Mouse (Mus musculus) embryonic facial prominence, embryonic 13.5 days (tissue): ENCODE measurements around the gene Meis2. TPM values are rescaled to one million over a fixed set of nuclear protein-coding genes. Genes with fewer than 3 reads are reported as not detected.
A peak's percentile ranks its signal among the peaks of the same experiment; 100 is the strongest.

ENCODE experiments used
- ATAC-seq: fragments of 200-750 bp; cut with Nextera tagmentation; 2 replicates; pipeline ENCODE4 v1.8.0; 2017; ENCODE audit warnings: low read depth; ENCODE audit not compliant: insufficient number of reproducible peaks, insufficient read depth, low FRiP score, low TSS enrichment
- H3K27ac ChIP-seq: fragments of 300-500 bp; sonication (generic); 2 replicates; pipeline ENCODE4 v1.5.1; 2015; ENCODE audit warnings: moderate library complexity, mild to moderate bottlenecking, inconsistent platforms
- H3K27me3 ChIP-seq: fragments of 300-500 bp; sonication (generic); 2 replicates; pipeline ENCODE4 v1.6.1; 2015; ENCODE audit warnings: mild to moderate bottlenecking, inconsistent platforms
- H3K36me3 ChIP-seq: fragments of 300-500 bp; sonication (generic); 2 replicates; pipeline ENCODE4 v1.6.1; 2015; ENCODE audit warnings: mild to moderate bottlenecking, inconsistent platforms
- H3K4me1 ChIP-seq: fragments of 300-500 bp; sonication (generic); 2 replicates; pipeline ENCODE4 v1.6.1; 2015; ENCODE audit warnings: inconsistent platforms
- H3K4me2 ChIP-seq: fragments of 300-500 bp; sonication (generic); 2 replicates; pipeline ENCODE4 v1.6.1; 2015; ENCODE audit warnings: moderate library complexity, mild to moderate bottlenecking, inconsistent platforms
- H3K4me3 ChIP-seq: fragments of 300-500 bp; sonication (generic); 2 replicates; pipeline ENCODE4 v1.5.1; 2015; ENCODE audit warnings: mild to moderate bottlenecking, inconsistent platforms
- H3K9ac ChIP-seq: fragments of 300-500 bp; sonication (generic); 2 replicates; pipeline ENCODE4 v1.6.1; 2015; ENCODE audit warnings: mild to moderate bottlenecking, inconsistent platforms
- H3K9me3 ChIP-seq: fragments of 300-500 bp; sonication (generic); 2 replicates; pipeline ENCODE4 v1.6.1; 2016; ENCODE audit warnings: inconsistent platforms
- WGBS: fragments of 180-500 bp; shearing (Covaris S2); methylation state at CpG from one replicate; pipeline ENCODE4 v1.1.7; 2015; ENCODE audit warnings: mixed read lengths; 5-methylcytosine and 5-hydroxymethylcytosine counted together
- polyA plus RNA-seq: library from polyadenylated mRNA; unstranded; fragments of >200 nt; fragmentation: Nextera tagmentation; extraction: Ambion mirVana; gene quantifications from 2 replicates; pipeline ENCODE4 v1.2.1, GENCODE M21; 2015

Gene Meis2
- polyA plus RNA-seq, result 43.1 and 45.6 TPM in 2 replicates

- Histone ChIP-seq H3K9me3 (no peaks in the 10 kb centered on the region), H3K4me2 (peak within 1 kb of the TSS; percentile 72), H3K4me3 (peak within 1 kb of the TSS; percentile 62), H3K36me3 (no peaks in the 10 kb centered on the region), H3K27ac (peak within 1 kb of the TSS; percentile 94), H3K4me1 (peaks cover 25% of the 10 kb centered on the region), H3K27me3 (peaks cover 32% of the 10 kb centered on the region), H3K9ac (peak within 1 kb of the TSS; percentile 87)
- ATAC-seq, result peak; percentile 59
- under 1% methylated on average over 26 of the region's 37 CpGs for WGBS
These were observed at the start of gene Meis2 for GRCm38 (mm10) chr2:116065570-116066005. TSS of gene Meis2 (minus strand) at chr2:116065839.

DNA sequence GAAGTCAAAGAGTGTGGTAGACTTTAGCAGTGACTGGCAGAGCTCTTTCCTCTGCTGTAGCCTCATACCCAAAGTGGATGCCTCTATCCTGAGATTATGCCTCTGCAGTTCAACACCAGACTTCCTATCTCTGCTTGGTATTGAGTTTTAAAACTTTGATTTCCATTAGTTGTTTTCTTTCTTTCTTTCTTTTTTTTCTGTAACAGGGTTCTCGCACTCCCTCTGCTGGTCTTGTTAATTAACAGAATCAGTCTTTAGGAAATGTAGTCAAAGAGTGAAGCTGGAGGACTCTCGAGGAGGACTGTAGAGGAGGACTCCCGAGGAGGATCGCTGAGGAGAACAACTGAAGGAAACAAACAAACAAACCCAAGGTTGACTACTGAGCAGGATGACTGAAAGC, 40.6 kb upstream of the Meis2 start:
- H3K27ac ChIP-seq, result no peak overlapping the region
- no peak overlapping the region for H3K4me3 ChIP-seq
- no peaks in the 10 kb centered on the region for H3K36me3 ChIP-seq
- no peaks in the 10 kb centered on the region for H3K9me3 ChIP-seq
- 63% methylated on average over 4 of the region's 4 CpGs for WGBS
- no peaks in the 10 kb centered on the region for H3K4me1 ChIP-seq
- no peak for ATAC-seq
- H3K9ac ChIP-seq, result no peak overlapping the region
- H3K4me2 ChIP-seq, result no peak overlapping the region
- no peaks in the 10 kb centered on the region for H3K27me3 ChIP-seq

DNA sequence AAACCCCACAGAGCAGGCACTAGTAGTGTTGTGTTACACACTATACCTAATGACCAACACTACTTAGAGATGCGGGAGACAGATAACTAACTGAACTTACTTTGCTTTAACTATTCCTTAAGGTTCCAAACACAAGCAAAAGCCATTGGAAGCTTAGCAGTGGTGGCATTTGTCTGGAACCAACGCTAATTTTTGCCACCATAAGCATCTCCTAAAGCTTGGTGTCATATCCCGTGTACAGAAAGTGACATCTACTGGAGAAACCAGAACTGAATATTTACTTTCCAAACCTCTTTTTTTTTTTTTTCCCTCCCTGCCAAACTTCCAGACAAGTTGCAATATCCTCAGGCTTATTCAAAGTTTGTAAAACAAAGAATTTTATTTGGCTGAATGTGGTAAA, 39.5 kb upstream of the Meis2 start:
- ATAC-seq, result no peak
- no peaks in the 10 kb centered on the region for H3K27me3 ChIP-seq

GRCm38 (mm10) chr2:116103411-116103996, 37.9 kb upstream of the Meis2 start:
- Histone ChIP-seq H3K9ac (no peak overlapping the region), H3K27ac (peak overlapping the region; percentile 13; the same call in 1 of the 2 replicates), H3K27me3 (no peaks in the 10 kb centered on the region), H3K4me1 (no peaks in the 10 kb centered on the region), H3K4me3 (no peak overlapping the region), H3K9me3 (no peaks in the 10 kb centered on the region), H3K36me3 (no peaks in the 10 kb centered on the region), H3K4me2 (no peak overlapping the region)
- 39% methylated on average over 5 of the region's 5 CpGs for WGBS
- no peak for ATAC-seq

More for the DNA sequence above, 39.5 kb upstream of the Meis2 start:
- no peaks in the 10 kb centered on the region for H3K4me1 ChIP-seq
- no peak overlapping the region for H3K27ac ChIP-seq
- no peak overlapping the region for H3K9ac ChIP-seq
- H3K36me3 ChIP-seq, result no peaks in the 10 kb centered on the region
- 53% methylated on average over 3 of the region's 3 CpGs for WGBS
- no peak overlapping the region for H3K4me3 ChIP-seq
- no peak overlapping the region for H3K4me2 ChIP-seq
- H3K9me3 ChIP-seq, result no peaks in the 10 kb centered on the region

GRCm38 (mm10) chr2:116101221-116101620, 35.6 kb upstream of the Meis2 start:
- H3K36me3 ChIP-seq, result no peaks in the 10 kb centered on the region
- H3K27ac ChIP-seq, result no peak overlapping the region
- H3K4me1 ChIP-seq, result no peaks in the 10 kb centered on the region
- no peak for ATAC-seq
- H3K4me2 ChIP-seq, result no peak overlapping the region
- H3K9ac ChIP-seq, result no peak overlapping the region
- no peak overlapping the region for H3K4me3 ChIP-seq
- H3K9me3 ChIP-seq, result no peaks in the 10 kb centered on the region
- H3K27me3 ChIP-seq, result no peaks in the 10 kb centered on the region

- no peaks in the 10 kb centered on the region for H3K4me1 ChIP-seq
- no peaks in the 10 kb centered on the region for H3K36me3 ChIP-seq
- H3K4me3 ChIP-seq, result no peak overlapping the region
- H3K9ac ChIP-seq, result no peak overlapping the region
- 53% methylated on average over 2 of the region's 2 CpGs for WGBS
- H3K27ac ChIP-seq, result no peak overlapping the region
- peaks cover 17% of the 10 kb centered on the region for H3K27me3 ChIP-seq
- H3K4me2 ChIP-seq, result no peak overlapping the region
- ATAC-seq, result no peak
- H3K9me3 ChIP-seq, result 0 out of 2 replicates have a peak, but pooled peaks cover 10% of the 10 kb centered on the region
These were observed 15.3 kb upstream of the Meis2 start for GRCm38 (mm10) chr2:116080961-116081360.

DNA sequence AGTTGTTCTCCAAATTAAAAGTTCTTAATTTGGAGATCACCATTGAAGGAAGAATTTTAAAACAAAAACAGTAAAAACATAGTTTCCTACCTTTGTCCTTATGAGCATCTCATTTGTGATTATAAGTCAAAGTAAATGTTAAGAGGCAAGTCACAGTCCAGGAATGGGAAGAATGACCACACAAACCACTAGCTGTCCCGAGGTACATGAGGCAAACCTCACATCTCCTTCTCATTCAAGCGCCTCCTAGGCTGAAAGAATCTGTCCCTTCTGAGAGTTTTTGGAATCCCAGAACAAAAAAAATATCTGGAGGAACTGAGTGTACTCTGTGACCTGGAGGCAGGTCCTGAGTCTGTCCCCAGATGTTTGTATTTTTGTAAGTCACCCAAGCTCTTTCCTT, 13.2 kb upstream of the Meis2 start:
- H3K27me3 ChIP-seq, result peaks cover 37% of the 10 kb centered on the region
- H3K36me3 ChIP-seq, result no peaks in the 10 kb centered on the region
- H3K4me2 ChIP-seq, result no peak overlapping the region
- WGBS, result 81% methylated on average over 2 of the region's 2 CpGs
- peaks cover 6% of the 10 kb centered on the region; the same call in 1 of the 2 replicates for H3K4me1 ChIP-seq
- no peak overlapping the region for H3K4me3 ChIP-seq
- H3K27ac ChIP-seq, result no peak overlapping the region
- H3K9me3 ChIP-seq, result 0 out of 2 replicates have a peak, but pooled peaks cover 10% of the 10 kb centered on the region
- no peak for ATAC-seq
- no peak overlapping the region for H3K9ac ChIP-seq

GRCm38 (mm10) chr2:116077716-116078115, 12.1 kb upstream of the Meis2 start:
- WGBS, result 62% methylated on average over 3 of the region's 3 CpGs
- no peak overlapping the region for H3K4me2 ChIP-seq
- 0 out of 2 replicates have a peak, but pooled peaks cover 6% of the 10 kb centered on the region for H3K9me3 ChIP-seq
- no peak overlapping the region for H3K27ac ChIP-seq
- no peak for ATAC-seq
- H3K27me3 ChIP-seq, result peaks cover 47% of the 10 kb centered on the region
- H3K4me1 ChIP-seq, result peaks cover 6% of the 10 kb centered on the region; the same call in 1 of the 2 replicates
- H3K4me3 ChIP-seq, result no peak overlapping the region
- H3K36me3 ChIP-seq, result no peaks in the 10 kb centered on the region
- H3K9ac ChIP-seq, result no peak overlapping the region

- ATAC-seq, result no peak
- peaks cover 55% of the 10 kb centered on the region for H3K27me3 ChIP-seq
- peaks cover 11% of the 10 kb centered on the region for H3K4me1 ChIP-seq
- H3K9me3 ChIP-seq, result 0 out of 2 replicates have a peak, but pooled peaks cover 4% of the 10 kb centered on the region
- no peak overlapping the region for H3K4me3 ChIP-seq
- H3K4me2 ChIP-seq, result no peak overlapping the region
- H3K27ac ChIP-seq, result no peak overlapping the region
- no peak overlapping the region for H3K9ac ChIP-seq
- no peaks in the 10 kb centered on the region for H3K36me3 ChIP-seq
These were observed 11.3 kb upstream of the Meis2 start for GRCm38 (mm10) chr2:116076752-116077480.

DNA sequence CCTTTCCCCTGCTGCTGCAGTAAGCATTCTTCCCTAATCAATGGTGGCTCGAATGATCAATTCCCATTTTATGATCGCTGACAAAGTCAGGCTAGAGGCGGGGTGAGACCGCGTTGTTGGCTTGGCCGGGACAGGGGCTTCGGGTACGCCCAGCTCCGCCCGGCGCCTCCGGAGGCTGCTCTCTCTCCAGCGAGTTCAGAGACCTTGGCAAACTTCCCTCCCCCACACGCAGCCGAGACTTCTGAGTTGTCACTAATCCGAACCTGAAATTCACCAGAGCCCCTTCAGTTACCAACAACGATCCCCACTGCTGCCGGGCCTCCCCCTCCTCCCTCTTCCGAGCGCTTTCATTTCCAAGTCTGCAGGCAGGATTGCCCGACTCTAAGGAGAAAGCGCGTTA, 10.3 kb upstream of the Meis2 start:
- under 1% methylated on average over 23 of the region's 23 CpGs for WGBS
- H3K4me3 ChIP-seq, result peak overlapping the region; percentile 48
- ATAC-seq, result peak; percentile 62; the same call in 1 of the 2 replicates
- H3K9me3 ChIP-seq, result no peaks in the 10 kb centered on the region
- H3K36me3 ChIP-seq, result no peaks in the 10 kb centered on the region
- peaks cover 16% of the 10 kb centered on the region for H3K4me1 ChIP-seq
- H3K27me3 ChIP-seq, result peaks cover 63% of the 10 kb centered on the region
- H3K27ac ChIP-seq, result peak overlapping the region; percentile 33; the same call in 1 of the 2 replicates
- peak overlapping the region; percentile 70 for H3K4me2 ChIP-seq
- H3K9ac ChIP-seq, result peak overlapping the region; percentile 64

GRCm38 (mm10) chr2:116075477-116075876, 9.8 kb upstream of the Meis2 start:
- 2% methylated on average over 20 of the region's 20 CpGs for WGBS
- H3K27ac ChIP-seq, result peak overlapping the region; percentile 33; the same call in 1 of the 2 replicates
- ATAC-seq, result no peak
- peak overlapping the region; percentile 70 for H3K4me2 ChIP-seq
- no peaks in the 10 kb centered on the region for H3K9me3 ChIP-seq
- H3K36me3 ChIP-seq, result no peaks in the 10 kb centered on the region
- peaks cover 16% of the 10 kb centered on the region for H3K4me1 ChIP-seq
- H3K4me3 ChIP-seq, result peak overlapping the region; percentile 48
- H3K9ac ChIP-seq, result peak overlapping the region; percentile 64
- H3K27me3 ChIP-seq, result peaks cover 67% of the 10 kb centered on the region
